In genomic region chr8:5073654-5074293, GRCm38 (mm10) we compare ENCODE assay signal across 39 mouse cellular contexts. TPM values are rescaled to one million over a fixed set of nuclear protein-coding genes. Genes with fewer than 3 reads are reported as not detected.
"Had no signal": no experiment of that assay in that cellular context is flagged by ENCODE, and none has a peak within 500 bp of the region (broad histone marks: within the 10 kb centered on the region; RNA-seq: fewer than 3 reads in every experiment).

No protein-coding gene starts in this region.

- ATAC-seq: forebrain, embryonic 13.5 days; forebrain, embryonic 14.5 days; forebrain, embryonic 15.5 days; forebrain, embryonic 16.5 days; forebrain, postnatal 0 days had no signal

- H3K4me1 ChIP-seq: embryonic facial prominence, embryonic 10.5 days; embryonic facial prominence, embryonic 12.5 days; embryonic facial prominence, embryonic 13.5 days; embryonic facial prominence, embryonic 15.5 days; forebrain, embryonic 10.5 days; forebrain, embryonic 12.5 days; forebrain, embryonic 13.5 days; forebrain, embryonic 15.5 days had no signal

- H3K4me2 ChIP-seq: embryonic facial prominence, embryonic 12.5 days; embryonic facial prominence, embryonic 13.5 days; embryonic facial prominence, embryonic 15.5 days; forebrain, embryonic 12.5 days; forebrain, embryonic 13.5 days; forebrain, embryonic 15.5 days had no signal

- DNase-seq: cerebellum, adult 2 months; cerebellum, adult 8-10 months; cerebellum, adult 9-10 months; cerebellum, adult 9-11 months; cerebellum, postnatal 10 days; cerebellum, postnatal 14 days; cerebellum, postnatal 25 days; cerebellum, postnatal 36 days; embryo, embryonic 11 days; forebrain, postnatal 0 days; gastrocnemius, adult 2 months; gastrocnemius, postnatal 10 days; gastrocnemius, postnatal 14 days; gastrocnemius, postnatal 25 days; gastrocnemius, postnatal 36 days; heart, adult 11 months; heart, adult 18-20 months; heart, adult 2 months had no signal

- H3K27ac ChIP-seq: embryonic facial prominence, embryonic 10.5 days; embryonic facial prominence, embryonic 12.5 days; embryonic facial prominence, embryonic 13.5 days; embryonic facial prominence, embryonic 15.5 days; forebrain, embryonic 10.5 days; forebrain, embryonic 12.5 days; forebrain, embryonic 13.5 days; forebrain, embryonic 15.5 days; gastrocnemius, adult 2 months; heart, adult 2 months had no signal

- H3K36me3 ChIP-seq: embryonic facial prominence, embryonic 10.5 days; embryonic facial prominence, embryonic 12.5 days; embryonic facial prominence, embryonic 13.5 days; embryonic facial prominence, embryonic 15.5 days; forebrain, embryonic 10.5 days; forebrain, embryonic 12.5 days; forebrain, embryonic 15.5 days had no signal

- H3K4me3 ChIP-seq: embryonic facial prominence, embryonic 10.5 days; embryonic facial prominence, embryonic 12.5 days; embryonic facial prominence, embryonic 13.5 days; embryonic facial prominence, embryonic 15.5 days; erythroblast, embryonic 14.5 days; forebrain, embryonic 10.5 days; forebrain, embryonic 12.5 days; forebrain, embryonic 13.5 days; forebrain, embryonic 15.5 days; gastrocnemius, adult 2 months; heart, adult 2 months had no signal

- H3K9me3 ChIP-seq: embryonic facial prominence, embryonic 10.5 days; embryonic facial prominence, embryonic 12.5 days; embryonic facial prominence, embryonic 13.5 days; embryonic facial prominence, embryonic 15.5 days; forebrain, embryonic 10.5 days; forebrain, embryonic 12.5 days; forebrain, embryonic 13.5 days; forebrain, embryonic 15.5 days had no signal

- H3K27me3 ChIP-seq: embryonic facial prominence, embryonic 12.5 days; embryonic facial prominence, embryonic 13.5 days; embryonic facial prominence, embryonic 15.5 days; forebrain, embryonic 12.5 days; forebrain, embryonic 13.5 days; forebrain, embryonic 15.5 days had no signal

- H3K9ac ChIP-seq: embryonic facial prominence, embryonic 12.5 days; embryonic facial prominence, embryonic 13.5 days; embryonic facial prominence, embryonic 15.5 days; forebrain, embryonic 12.5 days; forebrain, embryonic 13.5 days; forebrain, embryonic 15.5 days; forebrain, postnatal 0 days had no signal

RNA-seq across cellular contexts. Expression of gene Slc10a2, which starts 31.4 kb away (rescaled TPM):
- total RNA-seq: common myeloid progenitor, adult 5-6 weeks; forebrain, postnatal 0 days; gastrocnemius, adult 18-20 months; gastrocnemius, adult 2 months; gastrocnemius, adult 8-10 months; gastrocnemius, postnatal 10 days; gastrocnemius, postnatal 14 days; gastrocnemius, postnatal 25 days; gastrocnemius, postnatal 36 days; gastrocnemius, postnatal 4 days; heart, adult 18-20 months; heart, adult 2 months had no signal
- polyA plus RNA-seq: cerebellum, adult 2 months; cortical plate, adult 2 months; embryonic facial prominence, embryonic 10.5 days; embryonic facial prominence, embryonic 11.5 days; embryonic facial prominence, embryonic 12.5 days; embryonic facial prominence, embryonic 13.5 days; embryonic facial prominence, embryonic 14.5 days; embryonic facial prominence, embryonic 15.5 days; erythroblast, embryonic 14.5 days; forebrain, embryonic 10.5 days; forebrain, embryonic 11.5 days; forebrain, embryonic 12.5 days; forebrain, embryonic 13.5 days; forebrain, embryonic 14.5 days; forebrain, embryonic 15.5 days; forebrain, embryonic 16.5 days; forebrain, postnatal 0 days; frontal cortex, adult 2 months; gonadal fat pad, adult 2 months; heart, adult 2 months had no signal
